Mouse (Mus musculus) yolk sac, embryonic 10.5 days (tissue): Measurements from ENCODE around the gene Cyp1a2.

Experiments
- DNase-seq: peaks from one replicate; pipeline ENCODE4 v3.0.0-alpha.2; 2017; ENCODE audit warnings: low spot score

Gene Cyp1a2

DNA sequence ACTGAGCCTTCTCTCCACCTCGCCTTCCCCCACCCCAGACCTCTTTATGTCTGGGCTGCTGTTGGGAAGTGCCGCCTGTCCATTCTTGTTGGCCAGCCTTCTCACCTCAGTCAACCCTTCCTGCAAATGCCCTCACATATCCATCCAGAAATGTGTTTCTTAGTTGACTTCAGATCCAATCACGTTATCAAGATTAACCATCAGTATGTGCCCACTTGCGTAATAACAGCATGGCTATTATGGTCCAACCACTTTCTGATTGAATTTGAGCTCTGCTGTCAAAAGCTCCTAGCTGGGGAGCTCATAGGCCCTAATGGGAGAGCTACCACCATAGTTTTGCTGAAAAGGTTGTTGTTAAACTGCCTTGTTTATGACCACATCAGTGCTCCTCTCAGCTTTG is 12.5 kb downstream of the Cyp1a2 start:
- no peak for DNase-seq

DNA sequence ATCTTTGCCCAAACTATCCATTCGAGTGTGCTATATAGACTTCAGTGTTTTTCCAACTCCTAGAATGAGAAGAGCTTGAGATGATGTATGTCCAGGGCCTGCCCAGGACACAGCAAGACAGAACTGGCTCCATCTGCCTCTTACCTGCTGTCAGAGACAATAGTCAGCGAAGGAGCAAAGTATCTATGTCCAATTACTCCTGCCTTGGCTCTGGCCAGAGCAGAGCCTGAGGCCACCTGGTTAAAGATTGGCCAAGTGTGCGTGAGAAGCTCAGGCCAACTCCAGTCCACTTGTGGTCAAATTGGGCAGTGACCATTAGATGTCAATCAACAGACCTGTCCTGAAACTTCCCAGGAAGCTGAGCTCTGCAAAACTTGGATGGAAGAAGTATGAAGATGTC is 13.9 kb downstream of the Cyp1a2 start:
- peak; percentile 81 for DNase-seq

- peak; percentile 64 for DNase-seq
These were observed 15.2 kb downstream of the Cyp1a2 start for GRCm38 (mm10) chr9:57668277-57668676.

- no peak for DNase-seq
These were observed 15.7 kb downstream of the Cyp1a2 start for GRCm38 (mm10) chr9:57667817-57668216.

DNA sequence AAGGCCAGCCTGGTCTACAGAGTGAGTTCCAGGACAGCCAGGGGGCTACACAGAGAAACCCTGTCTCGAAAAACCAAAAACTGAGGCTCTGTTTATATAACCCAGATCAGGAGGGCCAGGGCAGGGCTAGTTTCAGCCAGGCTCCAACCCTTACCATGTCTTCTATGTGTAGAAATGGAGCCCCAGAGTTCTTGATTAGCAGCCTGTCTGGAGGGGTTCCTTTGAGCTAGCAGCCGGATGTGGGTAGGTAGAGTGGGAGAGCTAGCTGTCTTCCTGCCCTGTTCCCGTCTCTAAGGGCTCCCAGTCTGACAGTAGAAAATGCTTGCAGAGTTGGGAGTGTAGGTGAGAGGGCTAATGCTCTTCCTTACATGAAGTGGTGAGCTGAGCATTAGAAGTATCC is 16.4 kb downstream of the Cyp1a2 start:
- no peak for DNase-seq

DNA sequence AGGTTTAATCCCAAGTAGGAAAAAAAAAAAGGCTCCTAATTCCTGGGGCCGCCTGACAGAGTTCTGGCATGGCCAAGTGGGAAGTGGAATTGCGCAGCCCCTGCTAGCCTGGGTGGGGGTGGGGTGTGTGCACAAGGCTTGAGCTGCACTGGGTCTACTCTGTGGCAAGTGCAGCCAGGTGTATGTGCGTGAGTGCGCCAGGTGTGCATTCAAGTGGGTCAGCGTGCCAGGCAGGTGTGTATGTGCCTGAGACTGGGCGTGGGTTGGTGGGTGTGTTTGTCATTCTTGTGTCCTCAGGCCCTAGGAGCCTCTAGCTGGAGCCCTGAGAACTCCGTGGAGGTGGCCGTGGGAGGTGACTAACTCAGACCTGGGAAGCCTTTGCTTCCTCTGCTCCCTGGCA is 17.0 kb downstream of the Cyp1a2 start:
- DNase-seq: no peak

- DNase-seq: peak; percentile 69
These were observed 18.9 kb downstream of the Cyp1a2 start for GRCm38 (mm10) chr9:57664616-57665015.

DNA sequence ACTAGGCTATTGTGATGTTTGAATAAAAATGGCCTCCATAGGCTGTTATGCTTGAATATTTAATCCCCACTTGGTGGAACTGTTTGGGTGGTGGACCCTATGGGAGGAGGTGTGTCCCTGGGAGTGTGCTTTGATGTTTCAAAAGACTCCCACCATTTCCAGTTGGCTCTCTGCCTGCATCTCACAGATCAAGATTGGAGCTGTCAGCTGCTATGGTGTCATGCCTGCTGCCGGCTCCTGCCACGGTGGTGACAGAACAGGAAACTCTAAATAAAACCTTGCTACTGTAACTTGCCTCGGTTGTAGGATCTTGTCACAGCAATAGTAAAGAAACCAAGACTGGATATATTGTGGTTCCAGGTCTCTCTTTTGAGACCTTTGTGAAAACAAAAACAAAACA is 22.0 kb downstream of the Cyp1a2 start:
- no peak for DNase-seq

DNA sequence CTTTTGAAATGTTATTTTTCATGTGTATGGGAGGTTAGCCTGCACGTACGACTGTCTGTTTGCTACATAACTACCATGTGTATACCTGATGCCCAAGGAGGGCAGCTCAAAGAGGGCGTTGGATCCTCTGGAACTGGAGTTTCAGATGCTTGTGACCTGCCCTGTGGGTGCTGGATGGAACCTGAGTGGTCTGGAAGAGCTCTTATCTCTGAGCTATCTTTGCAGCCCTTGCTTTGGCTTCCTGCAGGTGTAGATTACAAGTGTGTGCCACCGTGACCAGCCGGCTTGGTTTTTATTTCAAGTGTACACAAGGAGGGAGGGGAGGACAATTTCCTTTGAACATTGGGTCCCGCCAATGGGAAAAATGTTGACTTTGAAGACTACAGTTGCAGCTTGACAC is 23.0 kb downstream of the Cyp1a2 start:
- DNase-seq: no peak

DNA sequence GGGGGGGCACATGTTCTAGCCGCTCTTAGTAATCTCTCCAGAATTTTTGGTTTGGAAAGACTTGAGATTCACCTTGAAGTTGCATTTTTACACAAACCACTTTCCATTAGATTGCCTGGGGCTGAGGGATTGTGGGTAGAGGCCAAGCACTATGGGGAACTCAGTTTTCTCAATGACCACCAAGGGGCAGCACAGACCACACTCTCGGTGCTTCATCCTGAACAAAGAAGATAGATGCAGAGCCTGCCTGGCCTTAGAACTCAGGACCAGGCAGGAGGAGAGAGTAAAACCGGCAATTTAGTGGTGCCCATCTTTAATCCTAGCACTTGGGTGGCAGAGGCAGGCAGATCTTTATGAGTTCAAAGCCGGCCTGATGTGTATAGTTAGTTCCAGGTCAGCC is 23.7 kb downstream of the Cyp1a2 start:
- DNase-seq: peak; percentile 72

- no peak for DNase-seq
These were observed 24.5 kb downstream of the Cyp1a2 start for GRCm38 (mm10) chr9:57658970-57659369.

DNA sequence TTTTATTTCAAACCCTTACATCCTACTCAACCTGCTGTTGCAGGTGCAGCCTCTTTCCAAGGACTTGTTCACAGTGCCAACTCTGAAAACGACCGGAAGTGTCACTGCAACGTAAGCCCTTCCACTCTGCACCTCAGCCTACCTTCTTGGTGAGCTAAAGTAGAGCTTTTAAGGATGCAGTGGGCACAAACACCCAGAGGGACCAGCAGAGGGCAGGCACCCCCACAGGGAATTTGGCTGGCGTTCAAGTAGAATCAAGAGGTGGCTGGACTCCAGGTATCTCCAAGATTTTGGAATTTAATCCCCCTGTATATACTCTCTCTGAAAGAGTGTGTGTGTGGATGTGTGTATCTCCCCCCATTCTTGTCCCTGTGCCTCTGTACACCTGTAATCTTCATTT is 25.7 kb downstream of the Cyp1a2 start:
- DNase-seq: no peak

DNA sequence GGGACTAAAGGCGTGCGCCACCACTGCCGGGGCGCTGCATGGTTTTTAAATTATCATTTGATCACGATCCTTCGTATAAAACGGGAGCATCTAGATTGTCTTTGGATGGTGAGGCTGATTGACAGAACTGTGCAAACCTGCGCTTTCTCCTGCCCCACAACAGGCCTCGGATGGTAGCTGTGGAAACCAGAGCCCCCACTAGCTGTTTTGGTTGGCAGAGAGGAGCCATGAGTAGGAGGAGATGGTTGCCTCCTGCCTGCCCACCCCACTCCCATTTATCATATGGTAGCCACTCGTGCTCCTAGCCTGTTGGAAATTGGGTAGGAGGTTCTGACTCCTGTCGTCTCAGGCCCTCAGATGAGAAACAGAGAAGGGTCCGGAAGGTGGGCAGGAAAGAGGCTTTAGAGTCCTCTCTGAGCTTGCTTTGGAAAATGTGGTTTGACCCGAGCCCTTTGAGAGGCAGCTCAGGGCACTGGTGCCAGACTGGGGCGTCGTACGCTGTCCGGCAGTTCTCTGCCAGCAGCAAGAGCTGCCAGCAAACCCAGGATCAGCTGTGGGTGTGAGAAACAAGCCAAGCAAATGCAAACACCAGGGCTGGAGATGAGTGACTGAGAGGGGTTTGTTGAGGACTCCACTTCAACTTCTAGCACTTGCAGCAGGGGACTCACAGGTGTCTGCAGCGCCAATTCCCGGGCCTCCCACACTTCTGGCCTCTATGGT is 26.7 kb downstream of the Cyp1a2 start:
- DNase-seq: no peak

DNA sequence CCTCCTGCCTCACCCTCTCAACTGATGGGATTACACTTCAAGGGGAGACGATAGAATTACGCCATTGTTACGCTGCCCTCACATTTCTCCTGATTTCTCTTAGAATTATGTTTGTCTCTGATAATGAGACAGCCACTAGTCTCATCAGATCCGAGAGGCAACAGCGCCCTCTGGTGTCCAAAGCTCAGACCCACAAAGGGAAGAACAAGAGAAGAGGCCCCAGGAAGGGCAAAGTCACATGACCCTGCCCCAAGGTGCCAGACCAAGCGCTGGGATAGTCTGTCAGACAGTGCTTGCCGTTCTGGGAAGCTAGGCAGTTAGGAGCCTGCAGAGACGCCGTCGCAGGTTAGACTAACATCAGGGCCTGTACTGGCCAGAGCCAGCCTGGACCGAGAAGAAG is 27.8 kb downstream of the Cyp1a2 start:
- DNase-seq: peak; percentile 88

DNA sequence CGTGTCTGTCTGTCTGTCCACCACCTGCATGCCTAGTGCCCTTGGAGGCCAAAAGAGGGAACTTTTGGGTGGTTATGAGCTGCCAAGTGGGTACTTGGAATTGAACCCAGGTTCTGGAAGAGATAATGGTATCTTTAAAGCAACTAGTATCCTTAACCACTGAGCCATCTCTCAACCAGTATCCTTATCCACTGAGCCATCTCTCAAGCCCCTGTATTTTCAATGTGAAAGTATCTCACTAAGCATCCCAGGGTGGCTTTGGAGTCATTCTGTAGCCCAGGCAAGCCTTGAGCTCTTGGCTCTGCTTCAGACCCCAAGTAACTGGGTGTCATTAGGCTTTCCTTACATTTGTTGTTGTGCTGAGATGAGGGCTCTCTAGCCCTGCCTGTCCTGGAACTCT is 28.5 kb downstream of the Cyp1a2 start:
- DNase-seq: no peak

- no peak for DNase-seq
These were observed 30.2 kb downstream of the Cyp1a2 start, which contains the start of gene Csk for GRCm38 (mm10) chr9:57653283-57653682. Gene Csk, minus strand, starts transcription at chr9:57653631.

GRCm38 (mm10) chr9:57652855-57653254 is 30.6 kb downstream of the Cyp1a2 start:
- no peak for DNase-seq

DNA sequence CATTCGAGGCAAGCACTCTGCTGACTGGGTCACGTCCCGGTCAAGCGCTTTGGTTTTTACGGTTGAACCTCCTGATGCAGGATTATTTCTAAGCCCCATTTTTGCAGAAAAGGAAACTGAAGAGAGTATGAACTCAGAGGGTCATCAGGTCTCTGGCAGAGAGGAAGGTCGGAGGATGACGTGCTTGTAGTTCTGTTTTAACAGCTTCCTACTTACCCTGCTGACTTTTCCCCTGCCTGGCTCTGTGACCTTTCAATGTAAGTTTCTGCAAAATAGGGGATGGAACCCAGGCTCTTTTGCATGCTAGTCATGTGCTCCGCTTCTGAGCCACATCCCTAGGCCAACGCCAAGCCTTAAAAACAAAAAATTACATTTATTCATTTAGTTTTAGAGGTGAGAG is 31.2 kb downstream of the Cyp1a2 start:
- no peak for DNase-seq

- DNase-seq: no peak
These were observed 32.7 kb downstream of the Cyp1a2 start for GRCm38 (mm10) chr9:57650786-57651311.

GRCm38 (mm10) chr9:57650130-57650785 is 33.2 kb downstream of the Cyp1a2 start:
- DNase-seq: no peak

DNA sequence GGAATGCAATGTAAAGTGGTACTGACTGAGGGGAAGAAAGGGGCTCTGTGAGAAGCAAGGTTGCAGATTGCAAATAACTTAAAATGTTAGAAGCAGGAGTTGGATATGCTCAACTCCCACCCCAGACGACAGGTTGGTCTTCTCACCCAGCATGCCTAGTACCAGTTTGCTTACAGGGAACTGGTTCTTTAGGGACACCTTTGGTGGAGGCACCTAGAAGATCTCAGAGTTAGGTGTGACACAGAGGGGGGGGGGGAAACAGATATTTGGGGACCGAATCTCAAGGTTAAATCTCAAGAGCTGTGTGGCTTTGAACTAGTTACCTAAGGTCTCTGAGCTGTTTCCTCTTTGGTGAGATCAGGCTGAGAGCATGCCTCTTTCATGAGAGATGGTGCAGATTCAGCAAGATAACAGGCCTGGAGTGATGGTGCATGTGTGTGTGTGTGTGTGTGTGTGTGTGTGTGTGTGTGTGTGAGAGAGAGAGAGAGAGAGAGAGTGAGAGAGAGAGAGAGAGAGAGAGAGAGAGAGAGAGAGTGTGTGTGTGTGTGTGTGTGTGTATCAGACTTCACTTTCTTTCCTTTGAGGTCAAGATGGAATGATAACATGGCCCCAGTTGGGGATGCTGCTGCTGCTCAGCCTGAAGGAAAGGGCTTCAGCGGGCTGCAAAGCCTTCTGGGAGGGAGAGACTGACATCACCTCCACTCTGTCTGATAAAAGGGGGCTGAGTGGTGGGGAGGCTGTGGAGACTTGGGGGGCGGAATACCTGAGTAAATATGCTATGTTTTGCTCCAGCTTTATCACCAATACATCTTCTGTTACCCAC is 36.0 kb downstream of the Cyp1a2 start:
- DNase-seq: no peak

DNA sequence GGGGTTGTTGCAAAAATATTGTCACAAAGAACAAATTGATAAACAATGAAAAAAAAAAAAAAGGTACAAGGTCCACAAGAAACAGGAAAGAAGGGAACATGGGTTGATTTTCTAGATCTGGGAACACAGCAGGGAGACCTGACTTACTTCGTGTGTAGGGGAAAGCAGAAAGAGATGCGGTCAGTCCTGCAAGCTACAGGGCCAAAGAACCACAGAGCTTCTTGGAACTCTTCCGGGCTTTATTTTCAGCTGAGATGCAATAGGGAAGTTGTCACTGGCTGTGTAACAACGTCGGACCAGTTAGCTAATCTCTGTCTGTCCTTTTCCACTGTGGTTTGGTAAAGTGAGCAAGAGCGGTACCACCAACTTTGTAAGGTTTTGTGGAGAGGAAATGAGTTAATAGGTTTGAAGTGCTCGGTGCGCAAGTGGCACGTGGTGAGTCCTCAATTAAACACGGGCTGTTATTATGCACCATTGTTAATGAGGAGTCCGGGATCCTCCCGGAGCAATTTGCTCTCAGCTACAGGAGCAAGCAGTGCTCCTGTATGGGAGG is 36.9 kb downstream of the Cyp1a2 start:
- no peak for DNase-seq
